ENCODE assay signal across 9 mouse cellular contexts in genomic region chr10:75477034-75477433, GRCm38 (mm10). TPM values are rescaled to one million over a fixed set of nuclear protein-coding genes. Genes with fewer than 3 reads are reported as not detected.
DNase-seq lines count a peak whose midpoint lies in the region.
"Had no signal": no experiment of that assay in that cellular context is flagged by ENCODE, and none has a peak within 500 bp of the region (broad histone marks: within the 10 kb centered on the region; RNA-seq: fewer than 3 reads in every experiment).

No protein-coding gene starts in this region.

- H3K36me3 ChIP-seq in heart, embryonic 10.5 days = no peaks in the 10 kb centered on the region
- H3K36me3 ChIP-seq in limb, embryonic 10.5 days = no peaks in the 10 kb centered on the region

- H3K4me1 ChIP-seq in heart, embryonic 10.5 days = peaks cover 8% of the 10 kb centered on the region; the same call in 1 of the 2 replicates
- H3K4me1 ChIP-seq in limb, embryonic 10.5 days = 0 out of 2 replicates have a peak, but pooled peaks cover 6% of the 10 kb centered on the region

- H3K4me3 ChIP-seq in heart, embryonic 10.5 days = no peak overlapping the region
- H3K4me3 ChIP-seq in limb, embryonic 10.5 days = no peak overlapping the region

- peak; percentile 51 to 54 for DNase-seq in heart, adult 9 months (ENCODE audit: low spot score in 2 of 2)
- DNase-seq in heart, embryonic 10.5 days (ENCODE audit: low spot score) = no peak
- peak; percentile 34 for DNase-seq in lung, postnatal 10 days
- DNase-seq in lung, postnatal 36 days = no peak
- peak; percentile 13 for DNase-seq in adrenal gland, postnatal 25 days
- peak; percentile 38 for DNase-seq in heart, postnatal 4 days
- DNase-seq in cerebellum, adult 18-20 months = no peak
- DNase-seq in limb, embryonic 10.5 days (ENCODE audit: low spot score) = no peak
- DNase-seq: cerebellum, postnatal 25 days had no signal

- 85% methylated on average over 9 of the region's 9 CpGs for WGBS in heart, embryonic 10.5 days
- 84% methylated on average over 9 of the region's 9 CpGs for WGBS in limb, embryonic 10.5 days

- H3K27ac ChIP-seq in heart, embryonic 10.5 days = no peak overlapping the region
- H3K27ac ChIP-seq in limb, embryonic 10.5 days = no peak overlapping the region

- H3K27me3 ChIP-seq in heart, embryonic 10.5 days (ENCODE audit: insufficient read depth, poor library complexity, severe bottlenecking) = no peaks in the 10 kb centered on the region
- no peaks in the 10 kb centered on the region for H3K27me3 ChIP-seq in limb, embryonic 10.5 days (ENCODE audit: low read depth, poor library complexity, severe bottlenecking)

- no peaks in the 10 kb centered on the region for H3K9me3 ChIP-seq in heart, embryonic 10.5 days
- H3K9me3 ChIP-seq in limb, embryonic 10.5 days (replicated peaks) = no peaks in the 10 kb centered on the region

RNA-seq across cellular contexts. Expression of gene Snrpd3, which starts 40.3 kb away (rescaled TPM):
- 139 and 148 TPM in 2 replicates for polyA plus RNA-seq in heart, embryonic 10.5 days (2016; fragmentation: Nextera tagmentation; extraction: Ambion mirVana)
- total RNA-seq in adrenal gland, postnatal 25 days (2021) = 82.5 and 104 TPM in 2 replicates
- total RNA-seq in heart, postnatal 4 days (2021) = 100 to 1,000 TPM in 1 of 2 experiments, 10 to 100 TPM in 1; 94.4 to 103 TPM
- polyA plus RNA-seq in limb, embryonic 10.5 days (2016; fragmentation: Nextera tagmentation; extraction: Ambion mirVana) = 255 and 295 TPM in 2 replicates

RNA-seq across cellular contexts. Expression of gene Gucd1, which starts 40.7 kb away (rescaled TPM):
- 24.0 and 28.8 TPM in 2 replicates for polyA plus RNA-seq in heart, embryonic 10.5 days (2016; fragmentation: Nextera tagmentation; extraction: Ambion mirVana)
- 28.8 and 32.0 TPM in 2 replicates for total RNA-seq in adrenal gland, postnatal 25 days (2021)
- 10 to 100 TPM; 36.4 to 42.8 TPM for total RNA-seq in heart, postnatal 4 days (2021)
- polyA plus RNA-seq in limb, embryonic 10.5 days (2016; fragmentation: Nextera tagmentation; extraction: Ambion mirVana) = 26.1 and 32.3 TPM in 2 replicates

Comparison
In these comparisons a context has a peak if more than half of its experiments do, and no peak if none do; other contexts are left out.
1. DNase-seq: peak in heart, adult 9 months (2 of 2), lung, postnatal 10 days (single experiment), adrenal gland, postnatal 25 days (single experiment) and heart, postnatal 4 days (single experiment); none in heart, embryonic 10.5 days (single experiment), lung, postnatal 36 days (single experiment), cerebellum, adult 18-20 months (0 of 2) and limb, embryonic 10.5 days (single experiment).